Mouse (Mus musculus): Measurements from ENCODE around the gene Rom1.

DNA sequence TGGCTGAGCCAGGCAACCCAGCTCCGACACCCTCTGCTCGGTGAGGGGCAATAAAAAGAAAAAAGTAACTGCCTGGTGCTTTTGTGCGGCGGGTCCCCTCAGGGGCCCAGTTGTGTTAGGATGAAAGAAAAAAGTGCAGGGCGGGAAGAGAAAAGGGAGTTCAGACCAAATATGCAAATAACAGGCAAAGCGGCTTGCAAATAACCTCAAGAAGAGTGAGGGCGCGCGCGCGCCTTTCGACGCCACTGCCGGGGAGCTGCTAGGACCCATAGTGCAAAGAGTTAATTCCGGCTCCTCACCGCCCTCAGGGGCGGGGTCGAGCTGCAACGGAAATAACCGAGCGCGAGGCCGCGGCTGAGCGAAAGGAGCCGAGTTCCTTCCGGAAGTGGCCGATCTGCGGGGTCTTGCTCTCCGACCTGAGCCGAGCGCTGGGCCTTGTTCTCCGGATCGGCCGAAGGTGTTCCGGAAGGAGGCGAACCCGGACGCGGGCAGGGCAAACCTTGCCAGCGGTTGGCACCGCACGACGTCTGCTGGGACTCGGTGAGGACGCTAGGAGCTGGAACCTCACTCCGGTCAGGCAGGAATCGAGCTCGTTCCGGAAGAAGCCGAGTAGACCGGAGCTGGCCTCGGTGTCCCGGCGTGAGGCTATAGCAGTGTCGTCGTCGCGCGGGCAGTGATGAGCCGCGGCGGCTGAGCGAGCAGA is 12.5 kb upstream of the Rom1 start, which contains the start of gene Mta2:
- 0 out of 2 replicates have a peak, but pooled peaks have one; percentile 27 for TF ChIP-seq CTCF (IDR thresholded peaks at IDR 0.05; ENCODE audit: low read depth)
- peak; percentile 49; the same call in 1 of the 2 replicates for TF ChIP-seq EP300 (IDR thresholded peaks at IDR 0.05; ENCODE audit: low read depth)
